Mouse (Mus musculus) heart, embryonic 10.5 days (tissue): Measurements from ENCODE around the gene Zbtb17. TPM values are rescaled to one million over a fixed set of nuclear protein-coding genes. Genes with fewer than 3 reads are reported as not detected.
A peak's percentile ranks its signal among the peaks of the same experiment; 100 is the strongest.

Experiments used
- DNase-seq: peaks from one replicate; pipeline ENCODE4 v3.0.0-alpha.2; 2017; ENCODE audit warnings: low spot score
- H3K27ac ChIP-seq: fragments of 300-500 bp; sonication (generic); 2 replicates; pipeline ENCODE4 v1.5.1; 2016; ENCODE audit warnings: mild to moderate bottlenecking
- H3K27me3 ChIP-seq: fragments of 300-500 bp; sonication (generic); 2 replicates; pipeline ENCODE4 v1.6.1; 2016; ENCODE audit warnings: mild to moderate bottlenecking; ENCODE audit not compliant: poor library complexity, insufficient read depth, severe bottlenecking
- H3K36me3 ChIP-seq: fragments of 300-500 bp; sonication (generic); 2 replicates; pipeline ENCODE4 v1.6.1; 2016; ENCODE audit warnings: mild to moderate bottlenecking, moderate library complexity
- H3K4me1 ChIP-seq: fragments of 300-500 bp; sonication (generic); 2 replicates; pipeline ENCODE4 v1.6.1; 2016; ENCODE audit warnings: mild to moderate bottlenecking
- H3K4me3 ChIP-seq: fragments of 300-500 bp; sonication (generic); 2 replicates; pipeline ENCODE4 v1.5.1; 2016; ENCODE audit warnings: mild to moderate bottlenecking, moderate library complexity
- H3K9me3 ChIP-seq: fragments of 300-500 bp; sonication (generic); 2 replicates; pipeline ENCODE4 v1.6.1; 2016; ENCODE audit warnings: mild to moderate bottlenecking, moderate library complexity
- WGBS: fragments of 180-500 bp; shearing (Covaris S2); methylation state at CpG from one replicate; pipeline ENCODE4 v1.1.7; 2016; 5-methylcytosine and 5-hydroxymethylcytosine counted together
- polyA plus RNA-seq: library from polyadenylated mRNA; unstranded; fragments of >200 nt; fragmentation: Nextera tagmentation; extraction: Ambion mirVana; gene quantifications from 2 replicates; pipeline ENCODE4 v1.2.1, GENCODE M21; 2016

Gene Zbtb17
- polyA plus RNA-seq, 1 experiment from 2014 or later = 33.7 TPM

DNA sequence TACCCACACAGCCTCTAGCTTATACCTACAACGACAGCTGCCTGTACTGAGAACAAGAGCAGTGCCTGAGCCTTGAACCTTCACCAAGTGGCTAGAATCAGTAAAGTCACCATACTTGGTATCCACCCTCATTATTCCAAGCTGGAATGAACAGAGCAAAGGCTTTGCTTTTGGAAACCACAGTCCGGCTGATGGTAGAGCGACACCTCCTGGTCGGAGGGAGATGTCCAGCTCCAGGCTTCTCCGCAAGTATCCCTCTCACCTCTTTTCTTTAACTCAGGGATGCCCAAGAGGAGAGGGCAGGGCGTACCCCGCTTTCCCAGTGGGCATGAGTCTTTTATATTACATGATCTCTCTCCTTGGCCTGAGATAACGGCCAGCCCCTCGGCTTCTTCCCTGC is 14.6 kb upstream of the Zbtb17 start:
- Histone ChIP-seq H3K4me1 (peaks cover 28% of the 10 kb centered on the region), H3K27ac (no peak overlapping the region), H3K4me3 (no peak overlapping the region), H3K9me3 (no peaks in the 10 kb centered on the region), H3K27me3 (peaks cover 14% of the 10 kb centered on the region; the same call in 1 of the 2 replicates), H3K36me3 (0 out of 2 replicates have a peak, but pooled peaks cover 2% of the 10 kb centered on the region)
- DNase-seq = no peak
- 43% methylated on average over 9 of the region's 9 CpGs for WGBS

GRCm38 (mm10) chr4:141430997-141431396 is 13.5 kb upstream of the Zbtb17 start:
- WGBS = 37% methylated on average over 9 of the region's 9 CpGs
- DNase-seq = no peak
- H3K27me3 ChIP-seq = peaks cover 11% of the 10 kb centered on the region; the same call in 1 of the 2 replicates
- no peaks in the 10 kb centered on the region for H3K36me3 ChIP-seq
- no peak overlapping the region for H3K27ac ChIP-seq
- no peaks in the 10 kb centered on the region for H3K9me3 ChIP-seq
- peaks cover 17% of the 10 kb centered on the region for H3K4me1 ChIP-seq
- no peak overlapping the region for H3K4me3 ChIP-seq

- Histone ChIP-seq H3K27me3 (peaks cover 11% of the 10 kb centered on the region; the same call in 1 of the 2 replicates), H3K36me3 (no peaks in the 10 kb centered on the region), H3K9me3 (no peaks in the 10 kb centered on the region), H3K4me1 (no peaks in the 10 kb centered on the region; the same call in 1 of the 2 replicates), H3K27ac (no peak overlapping the region), H3K4me3 (no peak overlapping the region)
- no peak for DNase-seq
- 62% methylated on average over 14 of the region's 14 CpGs for WGBS
Measured at GRCm38 (mm10) chr4:141432666-141433065, 11.8 kb upstream of the Zbtb17 start.

- no peak for DNase-seq
- 77% methylated on average over 18 of the region's 18 CpGs for WGBS
- Histone ChIP-seq H3K9me3 (no peaks in the 10 kb centered on the region), H3K27me3 (peaks cover 11% of the 10 kb centered on the region; the same call in 1 of the 2 replicates), H3K4me1 (no peaks in the 10 kb centered on the region; the same call in 1 of the 2 replicates), H3K36me3 (no peaks in the 10 kb centered on the region), H3K4me3 (no peak overlapping the region), H3K27ac (no peak overlapping the region)
Measured at GRCm38 (mm10) chr4:141433191-141433590, 11.3 kb upstream of the Zbtb17 start.

DNA sequence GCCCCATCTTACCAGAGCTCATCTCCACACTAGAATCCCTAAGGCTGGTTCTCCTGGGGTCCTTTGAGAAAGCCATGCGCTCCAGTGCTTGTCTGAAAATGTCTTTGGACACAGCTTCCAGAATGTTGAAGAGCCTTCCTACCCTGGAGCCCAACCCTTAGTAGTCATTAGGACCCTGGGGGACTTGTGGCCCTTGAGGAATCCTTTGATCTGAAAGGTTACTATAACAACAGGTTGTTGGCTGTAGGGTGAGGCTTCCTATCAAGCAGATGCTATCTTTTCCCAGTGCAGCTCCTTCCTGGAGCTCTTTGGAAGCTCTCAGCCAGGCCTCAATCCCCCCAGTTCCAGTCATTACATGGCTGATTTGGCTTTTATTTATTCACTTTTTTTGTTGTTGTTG is 8.5 kb upstream of the Zbtb17 start, which contains the start of gene Srarp:
Gene Srarp (minus strand): TSS at position 132 of the 400 bp plus-strand sequence.
- no peak within 1 kb of the TSS for H3K4me3 ChIP-seq
- 79% methylated on average over 1 of the region's 1 CpGs for WGBS

GRCm38 (mm10) chr4:141439083-141439803 is 5.2 kb upstream of the Zbtb17 start:
- Histone ChIP-seq H3K36me3 (no peaks in the 10 kb centered on the region), H3K27ac (no peak overlapping the region), H3K4me3 (no peak overlapping the region), H3K9me3 (no peaks in the 10 kb centered on the region), H3K27me3 (no peaks in the 10 kb centered on the region), H3K4me1 (peaks cover 13% of the 10 kb centered on the region)
- 81% methylated on average over 12 of the region's 12 CpGs for WGBS
- DNase-seq = no peak

More for the DNA sequence above, 8.5 kb upstream of the Zbtb17 start, which contains the start of gene Srarp:
- peaks cover 11% of the 10 kb centered on the region; the same call in 1 of the 2 replicates for H3K27me3 ChIP-seq
- H3K9me3 ChIP-seq = no peaks in the 10 kb centered on the region
- peaks cover 3% of the 10 kb centered on the region; the same call in 1 of the 2 replicates for H3K4me1 ChIP-seq
- DNase-seq = no peak
- no peak within 1 kb of the TSS for H3K27ac ChIP-seq
- no peaks in the 10 kb centered on the region for H3K36me3 ChIP-seq

GRCm38 (mm10) chr4:141440877-141441276 is 3.6 kb upstream of the Zbtb17 start:
- H3K27me3 ChIP-seq = no peaks in the 10 kb centered on the region
- DNase-seq = no peak
- H3K27ac ChIP-seq = no peak overlapping the region
- H3K4me1 ChIP-seq = peaks cover 28% of the 10 kb centered on the region
- no peaks in the 10 kb centered on the region for H3K36me3 ChIP-seq
- H3K4me3 ChIP-seq = no peak overlapping the region
- H3K9me3 ChIP-seq = no peaks in the 10 kb centered on the region

DNA sequence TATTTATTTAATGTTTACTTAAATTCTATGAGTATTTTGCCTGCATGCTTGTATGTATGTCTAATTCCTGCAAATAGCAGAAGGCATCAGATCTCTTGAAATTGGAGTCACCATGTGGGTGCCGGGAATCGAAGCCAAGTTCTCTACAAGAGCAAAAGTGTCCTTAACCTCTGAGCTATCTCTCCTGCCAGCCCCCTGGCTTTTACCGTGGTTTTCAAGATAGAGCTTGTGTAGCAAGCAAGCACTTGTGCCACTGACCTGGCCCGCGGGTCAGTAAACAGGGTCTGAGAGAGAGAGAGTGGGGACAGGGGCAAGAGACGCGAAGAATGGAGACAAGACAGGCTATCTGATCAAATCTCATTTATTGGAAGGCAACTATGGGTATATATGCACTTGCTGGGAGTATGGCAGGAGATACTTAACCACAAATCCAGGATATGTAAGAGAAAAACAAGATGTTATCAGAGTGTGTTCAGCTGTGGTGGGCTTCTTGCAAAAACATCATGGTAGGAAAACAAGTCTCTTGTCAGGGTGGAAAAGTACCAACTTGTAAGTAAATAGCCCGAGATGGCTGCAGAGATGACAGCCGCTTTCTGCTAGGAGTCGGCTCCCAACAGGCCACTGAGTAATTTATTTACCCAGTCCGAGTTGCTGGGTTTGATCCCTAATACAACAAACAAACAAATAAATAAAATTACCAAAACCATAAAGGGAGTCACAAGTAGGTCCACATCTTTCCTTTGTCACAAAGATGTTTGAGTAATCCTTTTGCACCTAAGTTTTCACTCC is 619 bp upstream of the Zbtb17 start:
- DNase-seq = no peak
- H3K27ac ChIP-seq = peak overlapping the region; percentile 98
- peaks cover 31% of the 10 kb centered on the region for H3K4me1 ChIP-seq
- H3K9me3 ChIP-seq = no peaks in the 10 kb centered on the region
- no peaks in the 10 kb centered on the region for H3K27me3 ChIP-seq
- H3K4me3 ChIP-seq = peak overlapping the region; percentile 99
- 35% methylated on average over 11 of the region's 11 CpGs for WGBS
- H3K36me3 ChIP-seq = peaks cover 20% of the 10 kb centered on the region

DNA sequence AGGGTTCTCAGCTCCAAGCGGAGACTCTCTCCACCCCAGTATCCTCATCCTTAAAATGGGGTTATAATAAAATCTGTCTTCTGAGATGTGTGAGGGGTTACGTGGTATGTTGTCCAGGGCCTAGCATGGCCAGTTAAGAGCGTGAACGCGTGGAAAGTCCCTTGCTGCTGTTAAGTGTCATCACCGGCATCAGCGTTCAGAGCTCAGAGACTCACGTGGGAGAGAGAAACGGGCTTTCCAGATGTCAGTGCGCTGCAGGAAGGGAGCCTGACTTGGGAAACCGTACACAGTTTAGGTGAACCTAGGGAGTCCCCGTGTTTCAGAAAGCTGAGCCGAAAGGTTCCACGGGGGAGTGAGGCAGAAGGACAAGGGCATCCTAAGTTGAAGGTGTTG is 870 bp downstream of the Zbtb17 start:
- peak overlapping the region; percentile 98 for H3K27ac ChIP-seq
- WGBS = 18% methylated on average over 14 of the region's 14 CpGs
- DNase-seq = no peak

GRCm38 (mm10) chr4:141446211-141446610 is 1.8 kb downstream of the Zbtb17 start:
- Histone ChIP-seq H3K27ac (no peak overlapping the region), H3K9me3 (no peaks in the 10 kb centered on the region), H3K4me1 (peaks cover 28% of the 10 kb centered on the region), H3K36me3 (peaks cover 44% of the 10 kb centered on the region), H3K4me3 (no peak overlapping the region), H3K27me3 (no peaks in the 10 kb centered on the region)
- no peak for DNase-seq
- WGBS = 72% methylated on average over 7 of the region's 7 CpGs

More for the DNA sequence above, 870 bp downstream of the Zbtb17 start:
- peaks cover 35% of the 10 kb centered on the region for H3K36me3 ChIP-seq
- no peaks in the 10 kb centered on the region for H3K27me3 ChIP-seq
- H3K4me3 ChIP-seq = peak overlapping the region; percentile 99
- H3K9me3 ChIP-seq = no peaks in the 10 kb centered on the region
- H3K4me1 ChIP-seq = peaks cover 31% of the 10 kb centered on the region

- no peak for DNase-seq
- Histone ChIP-seq H3K27me3 (no peaks in the 10 kb centered on the region), H3K36me3 (peaks cover 74% of the 10 kb centered on the region), H3K9me3 (no peaks in the 10 kb centered on the region), H3K4me1 (peaks cover 9% of the 10 kb centered on the region; the same call in 1 of the 2 replicates), H3K27ac (no peak overlapping the region), H3K4me3 (no peak overlapping the region)
- 85% methylated on average over 2 of the region's 2 CpGs for WGBS
Measured at GRCm38 (mm10) chr4:141451251-141451650, 6.8 kb downstream of the Zbtb17 start.

GRCm38 (mm10) chr4:141451916-141452450 is 7.5 kb downstream of the Zbtb17 start:
- peaks cover 75% of the 10 kb centered on the region for H3K36me3 ChIP-seq
- 91% methylated on average over 9 of the region's 9 CpGs for WGBS
- no peak for DNase-seq
- H3K9me3 ChIP-seq = no peaks in the 10 kb centered on the region
- no peak overlapping the region for H3K27ac ChIP-seq
- H3K4me3 ChIP-seq = no peak overlapping the region
- H3K4me1 ChIP-seq = peaks cover 9% of the 10 kb centered on the region; the same call in 1 of the 2 replicates
- H3K27me3 ChIP-seq = no peaks in the 10 kb centered on the region
